Mouse (Mus musculus) lung, adult 2 months (tissue): Measurements from ENCODE around the gene Cadm4. TPM values are rescaled to one million over a fixed set of nuclear protein-coding genes. Genes with fewer than 3 reads are reported as not detected.
"Not testable (repeated sequence)": the region's sequence is repeated elsewhere in the genome, so short reads cannot be mapped to it uniquely, and the experiment has no call there.

Experiments
- DNase-seq: peaks from one replicate; pipeline ENCODE4 v3.0.0; 2022
- H3K4me1 ChIP-seq: fragments of 200-500 bp; 2 replicates; pipeline ENCODE4 v1.6.1; 2011; ENCODE audit warnings: low read length; ENCODE audit not compliant: control insufficient read depth, insufficient read depth
- H3K4me3 ChIP-seq: fragments of 200-500 bp; replicated peaks from 2 replicates; pipeline ENCODE3; 2011; ENCODE audit warnings: low read depth, mild to moderate bottlenecking, control low read depth, low read length; ENCODE audit errors: extremely low read depth
- CTCF ChIP-seq: fragments of 200-500 bp; IDR thresholded peaks from 2 replicates; pipeline ENCODE4 v1.5.1; 2011; ENCODE audit warnings: mild to moderate bottlenecking, low read length, control low read depth; ENCODE audit not compliant: insufficient read depth
- POLR2A ChIP-seq: fragments of 200-500 bp; IDR thresholded peaks from 2 replicates; pipeline ENCODE4 v1.6.1; 2011; ENCODE audit warnings: low read depth, mild to moderate bottlenecking, control low read depth, low read length, borderline replicate concordance; ENCODE audit errors: extremely low read depth
- WGBS: fragments of 180-500 bp; shearing (Covaris S2); methylation state at CpG from one replicate; pipeline ENCODE4 v1.1.7; 2018; 5-methylcytosine and 5-hydroxymethylcytosine counted together
- polyA plus RNA-seq: library from polyadenylated mRNA; depleted of rRNA; stranded (reverse); fragments of >200 nt; gene quantifications from 2 replicates; pipeline ENCODE4 v1.2.3, GENCODE M21; 2012

Gene Cadm4
- polyA plus RNA-seq, 1 experiment: 18.6 TPM

DNA sequence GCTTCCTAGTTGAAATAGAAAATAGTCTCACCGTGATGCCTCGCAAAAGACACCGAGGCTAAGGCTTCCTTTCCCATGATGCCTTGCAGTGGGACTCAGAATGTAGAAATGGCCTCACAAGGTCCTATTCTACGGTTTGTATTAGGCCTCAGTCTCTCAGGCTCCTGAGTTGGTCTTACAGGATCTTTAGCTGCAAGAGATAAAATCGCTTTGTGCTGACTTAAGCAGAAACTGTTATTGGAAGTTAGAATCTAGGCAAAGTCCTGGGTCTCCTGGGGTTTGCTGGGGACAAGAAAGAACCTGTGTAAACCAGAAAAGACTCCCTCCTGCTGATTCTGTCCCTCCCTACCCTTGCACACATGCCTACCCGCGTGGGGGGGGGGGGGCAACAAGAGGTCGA is 5.5 kb upstream of the Cadm4 start:
- peaks cover under 1% of the 10 kb centered on the region; the same call in 1 of the 2 replicates for H3K4me1 ChIP-seq
- DNase-seq: no peak
- no peak overlapping the region for H3K4me3 ChIP-seq
- TF ChIP-seq POLR2A (no peak), CTCF (no peak)
- WGBS: 83% methylated on average over 8 of the region's 8 CpGs

- TF ChIP-seq CTCF (no peak), POLR2A (no peak)
- Histone ChIP-seq H3K4me1 (peaks cover 4% of the 10 kb centered on the region; the same call in 1 of the 2 replicates), H3K4me3 (no peak overlapping the region)
- WGBS: 90% methylated on average over 7 of the region's 7 CpGs
- DNase-seq: no peak
Measured at GRCm38 (mm10) chr7:24476856-24477255, 5.0 kb upstream of the Cadm4 start.

DNA sequence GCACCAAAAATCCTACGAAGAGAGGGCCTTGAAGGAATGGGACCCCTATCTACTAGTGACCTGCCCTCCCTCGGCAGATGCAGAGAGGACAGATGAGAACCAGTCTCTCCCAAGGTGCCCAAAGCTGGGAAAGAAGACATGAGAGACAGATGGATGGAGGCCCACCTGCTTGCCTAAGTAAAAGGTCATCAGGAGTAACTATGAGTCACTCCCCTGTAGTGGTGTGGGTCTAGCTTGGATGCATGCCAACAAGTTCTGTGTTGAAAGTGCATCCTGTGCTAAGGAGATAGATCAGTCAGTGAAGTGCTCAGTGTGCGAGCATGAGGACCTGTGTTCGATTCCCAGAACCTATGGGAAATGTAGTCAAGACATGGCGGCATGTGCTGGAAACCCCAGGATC is 2.9 kb upstream of the Cadm4 start:
- Histone ChIP-seq H3K4me1 (peaks cover 4% of the 10 kb centered on the region; the same call in 1 of the 2 replicates), H3K4me3 (no peak overlapping the region)
- TF ChIP-seq CTCF (no peak), POLR2A (no peak)
- DNase-seq: no peak
- 83% methylated on average over 5 of the region's 5 CpGs for WGBS

GRCm38 (mm10) chr7:24479685-24480084 is 2.1 kb upstream of the Cadm4 start:
- Histone ChIP-seq H3K4me3 (no peak overlapping the region), H3K4me1 (peaks cover 4% of the 10 kb centered on the region; the same call in 1 of the 2 replicates)
- TF ChIP-seq CTCF: no peak
- DNase-seq: no peak
- 91% methylated on average over 2 of the region's 2 CpGs for WGBS

GRCm38 (mm10) chr7:24480121-24480941 is 1.5 kb upstream of the Cadm4 start:
- TF ChIP-seq POLR2A: no peak
- no peak for TF ChIP-seq CTCF
- WGBS: 52% methylated on average over 18 of the region's 18 CpGs

GRCm38 (mm10) chr7:24480986-24481473 is 793 bp upstream of the Cadm4 start:
- 12% methylated on average over 14 of the region's 14 CpGs for WGBS
- TF ChIP-seq CTCF (no peak), POLR2A (no peak)
- Histone ChIP-seq H3K4me3 (no peak overlapping the region), H3K4me1 (peaks cover 4% of the 10 kb centered on the region; the same call in 1 of the 2 replicates)
- no peak for DNase-seq

More at GRCm38 (mm10) chr7:24480121-24480941, 1.5 kb upstream of the Cadm4 start:
- no peak for DNase-seq
- peaks cover 4% of the 10 kb centered on the region; the same call in 1 of the 2 replicates for H3K4me1 ChIP-seq
- no peak overlapping the region for H3K4me3 ChIP-seq

DNA sequence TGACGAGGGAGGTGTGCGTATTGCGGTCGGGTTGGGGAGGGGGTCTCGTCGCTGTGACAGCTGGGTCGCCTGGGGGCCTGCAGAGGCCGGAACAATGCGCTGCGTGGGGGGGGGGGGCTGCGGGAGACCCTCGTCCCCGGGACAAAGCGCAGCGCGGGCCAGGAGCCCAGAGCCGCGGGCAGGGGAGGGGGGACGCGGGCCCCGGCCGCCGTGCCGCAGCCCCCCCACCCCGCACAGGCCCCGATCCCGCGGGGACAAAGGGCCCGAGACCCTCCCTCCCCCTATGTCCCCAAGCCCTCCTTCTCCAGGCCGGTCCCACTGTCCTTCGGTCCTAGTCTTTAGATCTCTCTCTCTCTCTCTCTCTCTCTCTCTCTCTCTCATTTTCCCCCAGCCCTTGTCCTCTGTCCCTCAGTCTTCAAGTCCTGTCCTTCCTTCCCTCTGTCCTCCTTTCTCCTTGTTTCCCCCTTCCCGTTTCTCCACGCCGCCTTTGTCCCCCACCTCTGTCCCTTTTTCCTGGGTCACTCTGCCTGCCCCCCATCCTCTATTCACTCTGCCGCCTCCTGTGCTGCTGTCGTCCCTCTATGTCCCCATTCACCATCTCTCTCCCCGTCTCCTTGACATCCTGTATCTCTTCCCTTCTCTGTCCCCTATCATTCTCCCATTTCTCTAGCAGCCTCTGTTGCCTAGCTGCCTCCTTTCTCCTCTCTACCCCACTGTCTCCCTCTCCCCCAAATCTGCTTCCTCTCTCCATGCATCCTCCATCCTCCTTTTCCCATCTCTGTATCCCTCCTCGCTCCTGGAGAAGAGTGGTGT is 591 bp downstream of the Cadm4 start:
- H3K4me1 ChIP-seq: peaks cover 4% of the 10 kb centered on the region; the same call in 1 of the 2 replicates
- peak overlapping the region; percentile 27 for H3K4me3 ChIP-seq
- TF ChIP-seq POLR2A (no peak), CTCF (no peak)
- WGBS: 4% methylated on average over 22 of the region's 38 CpGs
- DNase-seq: no peak

GRCm38 (mm10) chr7:24483291-24483690 is 1.5 kb downstream of the Cadm4 start:
- 41% methylated on average over 6 of the region's 6 CpGs for WGBS
- not testable (repeated sequence) for H3K4me1 ChIP-seq, H3K4me3 ChIP-seq, DNase-seq

GRCm38 (mm10) chr7:24485481-24485880 is 3.7 kb downstream of the Cadm4 start:
- Histone ChIP-seq H3K4me1 (peaks cover 4% of the 10 kb centered on the region; the same call in 1 of the 2 replicates), H3K4me3 (no peak overlapping the region)
- WGBS: 76% methylated on average over 9 of the region's 9 CpGs
- no peak for DNase-seq
- no peak for TF ChIP-seq POLR2A
- no peak for TF ChIP-seq CTCF
